Mouse (Mus musculus) adrenal gland, postnatal 25 days (tissue): ENCODE results near the gene N4bp2l2. TPM values are rescaled to one million over a fixed set of nuclear protein-coding genes. Genes with fewer than 3 reads are reported as not detected.

Experiments
- DNase-seq: peaks from one replicate; pipeline ENCODE4 v3.0.0; 2021; ENCODE audit warnings: mixed read lengths
- total RNA-seq: library from RNA; stranded (reverse); gene quantifications from 2 replicates; pipeline ENCODE4 v1.2.3, GENCODE M21; 2021

The N4bp2l2 gene
- total RNA-seq, 1 experiment from 2014 or later = 89.5 TPM

DNA sequence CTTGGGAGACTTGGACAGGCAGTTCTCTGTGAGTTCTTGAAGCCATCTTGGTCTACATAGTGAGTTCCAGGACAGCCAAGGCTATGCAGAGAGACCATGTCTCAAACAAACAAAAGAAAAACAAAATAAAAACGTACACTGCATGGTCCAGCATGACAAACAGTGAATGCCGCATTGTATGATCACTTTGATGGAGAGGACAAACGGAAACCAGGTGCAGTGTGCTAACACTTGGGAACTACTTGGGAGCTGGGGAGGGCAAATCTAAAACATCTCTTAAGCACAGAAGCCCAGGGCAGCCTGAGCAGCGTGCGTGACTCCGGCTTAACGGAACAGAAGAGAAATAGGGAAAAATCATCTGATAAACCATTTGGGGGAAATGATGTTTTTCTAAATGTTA, 68.9 kb downstream of the N4bp2l2 start, which contains the start of gene N4bp2l1:
Gene N4bp2l1 (minus strand): TSS at position 101 of the 400 bp plus-strand sequence.
- no peak for DNase-seq

GRCm38 (mm10) chr5:150595366-150596016, 70.5 kb downstream of the N4bp2l2 start:
- no peak for DNase-seq

- DNase-seq = peak; percentile 46
These were observed 71.2 kb downstream of the N4bp2l2 start for GRCm38 (mm10) chr5:150594649-150595339.

DNA sequence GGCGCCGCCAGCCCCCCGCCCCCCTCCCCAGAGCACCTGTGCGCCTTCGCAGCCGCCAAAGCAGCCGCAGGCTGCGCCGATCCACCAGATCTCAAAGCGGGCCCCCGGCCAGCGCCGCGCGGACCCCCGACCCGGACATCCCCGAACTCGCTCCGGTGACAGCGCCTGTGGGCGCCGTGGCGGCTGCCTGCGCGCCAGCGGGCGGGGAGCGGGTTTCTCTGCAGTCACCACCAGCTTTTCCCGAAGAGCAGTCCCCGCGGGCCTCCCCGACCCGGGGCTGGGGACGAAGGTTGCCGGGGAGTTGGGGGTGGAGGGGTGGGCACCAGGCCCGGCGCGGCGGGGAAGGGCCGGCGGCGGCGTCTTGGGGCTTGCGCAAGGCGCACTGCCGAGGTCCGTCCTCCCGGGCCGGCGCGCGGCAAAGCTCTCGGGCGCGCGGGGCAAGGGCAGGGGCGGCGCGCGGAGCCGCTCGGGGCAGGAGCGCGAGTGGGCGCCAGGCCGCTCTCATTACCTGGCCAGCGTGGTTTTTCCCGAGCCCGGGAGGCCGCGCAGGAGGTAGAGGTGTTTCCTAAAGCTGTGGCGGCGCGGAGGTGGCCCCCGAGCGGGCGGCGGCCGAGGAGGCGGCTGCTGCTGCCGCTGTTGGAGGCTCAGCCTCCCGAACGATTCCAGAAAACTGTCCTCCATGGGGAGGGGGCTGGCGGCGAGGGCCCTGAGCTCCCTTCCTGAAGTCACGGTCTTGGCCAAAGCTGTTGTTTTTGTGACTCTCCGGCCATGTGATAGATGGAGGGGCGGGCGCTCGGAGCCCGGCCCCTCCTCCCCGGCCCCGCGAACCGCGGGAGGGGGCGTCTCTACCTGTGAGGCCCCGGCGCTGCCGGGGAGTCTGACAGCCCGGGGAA, 72.0 kb downstream of the N4bp2l2 start:
- peak; percentile 67 for DNase-seq

GRCm38 (mm10) chr5:150592904-150593755, 72.9 kb downstream of the N4bp2l2 start:
- peak; percentile 52 for DNase-seq

- no peak for DNase-seq
These were observed 73.6 kb downstream of the N4bp2l2 start for GRCm38 (mm10) chr5:150592186-150592903.

DNA sequence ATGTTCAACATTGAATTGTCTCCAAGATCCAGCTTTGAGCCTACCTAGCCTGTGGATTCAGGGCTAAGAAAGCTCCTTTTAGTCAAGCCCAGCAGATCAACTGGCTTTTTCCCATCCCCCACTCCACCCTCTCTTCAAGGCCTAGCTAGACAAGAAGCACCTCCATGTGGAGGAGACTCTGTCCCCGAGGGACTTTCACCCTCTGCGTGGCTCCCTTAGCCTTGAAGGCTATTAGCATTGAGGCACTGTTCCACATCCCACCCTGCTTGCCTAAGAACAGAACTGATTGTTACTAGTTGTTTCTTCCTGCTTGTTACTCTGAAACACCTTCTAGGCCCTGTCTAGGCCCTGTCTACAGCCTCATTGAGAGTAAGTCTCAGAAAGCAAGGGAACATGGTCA, 76.0 kb downstream of the N4bp2l2 start:
- DNase-seq = no peak

DNA sequence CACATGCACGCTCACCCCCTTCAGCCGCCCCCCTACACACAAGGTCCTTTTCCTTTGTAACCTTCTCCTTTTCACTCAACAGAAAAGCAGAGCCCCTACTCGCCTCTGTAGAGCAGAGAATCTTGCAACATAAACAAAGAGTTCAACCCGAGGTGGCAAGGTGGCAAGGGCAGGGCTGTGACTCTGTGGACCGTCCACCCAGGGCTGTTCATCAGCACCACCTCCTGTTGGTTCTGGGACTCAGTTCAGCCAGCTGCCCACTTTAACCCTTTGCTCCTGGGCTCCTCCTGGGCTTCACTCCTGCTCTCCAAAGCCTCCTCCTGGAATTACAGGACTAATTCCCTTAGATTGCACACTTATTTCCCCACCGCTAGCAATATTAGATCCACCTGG, 81.7 kb downstream of the N4bp2l2 start:
- no peak for DNase-seq

DNA sequence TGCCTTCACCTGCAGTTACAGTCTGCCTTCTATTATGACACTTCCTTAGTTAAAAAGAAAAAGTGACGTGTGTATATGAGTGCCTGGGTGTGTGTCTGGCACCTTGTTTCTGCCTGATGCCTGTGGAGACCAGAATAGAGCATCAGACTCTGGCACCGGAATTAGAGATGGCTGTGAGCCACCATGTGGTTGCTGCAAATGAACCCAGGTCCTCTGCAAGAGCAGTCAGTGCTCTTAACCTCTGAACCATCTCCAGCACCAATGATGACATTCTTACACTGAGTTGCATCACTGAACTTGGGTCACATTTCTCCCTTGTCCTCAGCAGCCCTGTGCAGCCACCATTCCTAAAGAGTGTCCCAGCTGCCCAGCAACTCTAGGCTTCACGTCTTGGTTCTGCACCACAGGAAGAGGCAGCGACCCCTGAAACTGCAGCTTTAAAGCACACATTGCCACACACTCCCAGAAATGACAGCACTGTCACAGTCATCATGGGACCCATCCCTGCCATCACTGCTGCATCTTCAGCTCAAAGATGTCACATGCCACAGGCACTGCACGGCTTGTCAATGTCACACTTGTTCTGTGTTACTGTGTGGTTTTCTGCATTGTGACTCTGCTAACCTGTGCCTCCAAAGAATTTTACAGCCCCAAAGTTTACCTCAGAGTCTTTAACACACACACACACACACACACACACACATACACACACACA, 82.2 kb downstream of the N4bp2l2 start:
- peak; percentile 41 for DNase-seq

DNA sequence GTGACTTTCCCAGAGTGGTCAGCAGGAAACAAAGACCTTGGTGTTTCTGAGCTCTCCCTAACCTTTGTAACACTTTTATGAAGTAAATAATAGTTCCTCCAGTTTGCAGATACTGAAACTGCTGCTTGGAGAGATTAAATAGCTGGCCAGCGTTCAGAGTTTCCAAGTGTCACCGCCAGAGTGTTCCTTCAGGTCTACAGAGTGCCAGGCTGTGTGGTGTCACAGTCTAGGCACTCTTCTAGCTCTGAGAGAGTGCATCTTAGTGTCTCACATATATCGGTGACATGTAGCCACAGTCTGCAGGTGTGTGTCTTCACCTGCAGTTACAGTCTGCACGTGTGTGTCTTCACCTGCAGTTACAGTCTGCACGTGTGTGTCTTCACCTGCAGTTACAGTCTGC, 82.8 kb downstream of the N4bp2l2 start:
- DNase-seq = no peak

DNA sequence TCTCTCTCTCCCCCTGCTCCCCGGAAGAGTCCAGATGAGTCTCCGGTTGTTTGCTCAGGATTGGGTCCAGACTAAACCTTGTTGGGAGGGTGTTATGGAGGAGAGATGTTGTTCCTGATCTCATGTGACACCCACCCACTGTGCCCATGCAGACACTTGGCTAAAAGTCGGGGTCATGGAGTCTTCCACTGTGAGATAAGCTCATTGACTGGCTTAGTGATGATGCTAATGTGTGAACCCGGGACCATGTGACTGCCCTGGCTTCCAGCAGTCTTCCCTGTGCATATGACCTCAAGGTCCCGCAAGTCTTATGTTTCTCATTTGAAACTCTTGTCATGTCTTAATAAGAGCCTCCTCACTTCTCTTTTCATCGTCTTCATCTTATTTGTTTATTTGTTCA, 84.8 kb downstream of the N4bp2l2 start:
- no peak for DNase-seq

DNA sequence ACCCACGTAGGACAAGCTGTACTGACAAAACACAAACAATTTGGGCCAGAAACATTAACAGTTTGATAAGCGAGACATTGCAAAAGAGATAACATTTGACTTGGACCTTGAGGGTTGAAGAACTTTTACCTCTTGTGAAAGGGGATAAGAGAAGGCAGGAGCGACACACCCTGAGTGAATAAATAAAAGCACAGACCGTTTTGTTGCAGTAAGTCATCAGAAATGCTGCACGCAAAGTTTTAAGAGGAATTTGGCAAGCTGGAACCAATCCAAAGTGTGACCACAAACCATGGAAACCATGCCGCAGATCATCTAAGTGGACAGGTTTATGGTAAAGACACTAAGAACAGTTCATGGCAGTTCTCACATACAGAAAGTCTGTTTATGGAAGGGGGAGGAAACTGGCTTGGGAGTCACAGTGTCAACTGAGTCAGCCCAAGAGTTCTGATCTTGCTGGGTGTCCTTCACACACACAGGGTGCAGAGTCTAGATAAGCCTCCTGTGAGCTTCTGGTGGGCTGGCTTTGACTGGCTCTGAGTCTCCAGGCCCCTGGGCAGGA, 87.3 kb downstream of the N4bp2l2 start:
- no peak for DNase-seq

- no peak for DNase-seq
These were observed 89.2 kb downstream of the N4bp2l2 start for GRCm38 (mm10) chr5:150576832-150577231.

DNA sequence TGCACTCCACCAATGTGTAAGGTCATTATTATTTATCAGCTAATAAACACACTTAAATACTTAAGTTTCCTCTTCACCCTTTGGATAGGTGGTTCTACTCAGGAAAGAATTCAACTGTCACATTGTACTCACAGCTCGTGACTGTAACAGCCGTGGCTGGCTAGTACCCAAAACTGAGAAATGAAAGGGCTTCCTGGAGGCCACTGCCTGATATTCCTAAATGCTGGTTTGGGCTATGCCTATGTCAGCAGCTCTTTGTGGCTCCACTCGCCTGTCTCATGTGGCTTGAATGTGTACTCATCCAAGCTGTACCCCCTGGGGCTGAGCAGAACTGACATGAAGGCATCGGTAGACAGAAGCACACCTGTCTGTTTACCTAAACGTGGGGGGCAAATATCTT, 91.1 kb downstream of the N4bp2l2 start:
- no peak for DNase-seq

GRCm38 (mm10) chr5:150574403-150574802, 91.6 kb downstream of the N4bp2l2 start:
- no peak for DNase-seq

GRCm38 (mm10) chr5:150570496-150571219, 95.3 kb downstream of the N4bp2l2 start:
- DNase-seq = no peak

DNA sequence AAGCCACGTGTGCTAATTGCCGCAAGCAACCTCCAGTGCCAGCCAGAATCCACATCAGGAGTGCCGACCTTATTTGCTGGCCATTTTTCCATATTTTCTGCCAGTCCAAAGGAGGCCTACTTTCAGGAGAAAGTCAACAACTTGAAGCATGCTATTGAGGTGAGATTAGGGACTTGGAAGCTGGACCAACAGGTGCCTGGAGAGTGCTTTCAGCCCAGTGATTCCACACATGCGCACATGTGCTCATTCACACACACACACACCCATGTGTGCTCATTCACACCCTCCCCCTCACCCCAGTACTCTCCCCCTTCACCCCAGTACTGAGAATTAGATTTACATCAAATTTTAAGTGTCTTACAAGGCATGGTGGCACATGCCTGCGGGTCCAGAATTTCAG, 99.0 kb downstream of the N4bp2l2 start:
- no peak for DNase-seq

- DNase-seq = no peak
These were observed 99.8 kb downstream of the N4bp2l2 start for GRCm38 (mm10) chr5:150566226-150566625.

- DNase-seq = no peak
These were observed 101.6 kb downstream of the N4bp2l2 start for GRCm38 (mm10) chr5:150564426-150564825.

DNA sequence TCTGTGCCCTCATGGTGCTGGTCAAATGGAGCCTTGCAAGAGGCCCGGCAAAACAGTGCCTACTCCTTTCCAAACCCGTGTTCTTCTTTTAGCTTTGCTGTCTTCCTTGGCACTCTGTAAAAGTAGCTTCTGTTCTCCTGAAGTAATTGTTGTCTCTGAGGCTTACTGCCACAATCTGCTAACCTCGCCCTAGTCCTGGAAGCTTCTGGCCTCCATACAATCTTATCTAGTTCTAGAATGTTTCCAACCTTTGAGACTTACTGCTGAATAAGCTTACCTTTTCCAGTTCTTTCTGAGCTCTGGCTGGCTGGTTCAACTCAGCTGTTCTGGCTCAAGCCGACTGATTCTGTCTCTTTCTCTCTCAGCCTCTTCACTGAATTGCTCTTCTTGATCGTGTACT, 104.2 kb downstream of the N4bp2l2 start:
- no peak for DNase-seq
